Mouse (Mus musculus): ENCODE data around the gene Cblb. TPM values are rescaled to one million over a fixed set of nuclear protein-coding genes. Genes with fewer than 3 reads are reported as not detected.

The Cblb gene
- polyA plus RNA-seq, 1 experiment, result 22.8 TPM

GRCm38 (mm10) chr16:52094735-52095459 lies 63.9 kb downstream of the Cblb start:
- Histone ChIP-seq H3K27ac (ENCODE audit: control insufficient read depth, insufficient read depth, low read length) (no peak overlapping the region; the same call in 1 of the 2 replicates), H3K4me3 (ENCODE audit: control insufficient read depth, insufficient read depth, low read length) (no peak overlapping the region), H3K27me3 (ENCODE audit: control insufficient read depth, insufficient read depth, low read length) (no peaks in the 10 kb centered on the region), H3K4me1 (replicated peaks; ENCODE audit: control insufficient read depth, insufficient read depth, low read length) (peaks cover 11% of the 10 kb centered on the region), H3K36me3 (ENCODE audit: control insufficient read depth, insufficient read depth, low read length) (no peaks in the 10 kb centered on the region)
- DNase-seq, result no peak
- 83% methylated on average over 10 of the region's 10 CpGs for WGBS
- TF ChIP-seq CTCF (IDR thresholded peaks at IDR 0.05; ENCODE audit: borderline replicate concordance, control insufficient read depth, extremely low read depth, insufficient read depth, low read length, poor library complexity) (no peak), POLR2A (IDR thresholded peaks at IDR 0.05; ENCODE audit: control insufficient read depth, extremely low read depth, insufficient read depth, low read length, poor library complexity) (no peak)

GRCm38 (mm10) chr16:52095643-52096042 lies 64.6 kb downstream of the Cblb start:
- no peak overlapping the region for H3K4me3 ChIP-seq (ENCODE audit: control insufficient read depth, insufficient read depth, low read length)
- TF ChIP-seq POLR2A (IDR thresholded peaks at IDR 0.05; ENCODE audit: control insufficient read depth, extremely low read depth, insufficient read depth, low read length, poor library complexity) (no peak), CTCF (IDR thresholded peaks at IDR 0.05; ENCODE audit: borderline replicate concordance, control insufficient read depth, extremely low read depth, insufficient read depth, low read length, poor library complexity) (no peak)
- H3K4me1 ChIP-seq (replicated peaks; ENCODE audit: control insufficient read depth, insufficient read depth, low read length), result peaks cover 11% of the 10 kb centered on the region
- WGBS, result 52% methylated on average over 3 of the region's 3 CpGs
- no peak overlapping the region for H3K27ac ChIP-seq (ENCODE audit: control insufficient read depth, insufficient read depth, low read length)
- no peak for DNase-seq
- no peaks in the 10 kb centered on the region for H3K27me3 ChIP-seq (ENCODE audit: control insufficient read depth, insufficient read depth, low read length)
- no peaks in the 10 kb centered on the region for H3K36me3 ChIP-seq (ENCODE audit: control insufficient read depth, insufficient read depth, low read length)

- TF ChIP-seq POLR2A (IDR thresholded peaks at IDR 0.05; ENCODE audit: control insufficient read depth, extremely low read depth, insufficient read depth, low read length, poor library complexity), result no peak
- Histone ChIP-seq H3K27me3 (ENCODE audit: control insufficient read depth, insufficient read depth, low read length) (no peaks in the 10 kb centered on the region), H3K27ac (ENCODE audit: control insufficient read depth, insufficient read depth, low read length) (no peak overlapping the region), H3K4me3 (ENCODE audit: control insufficient read depth, insufficient read depth, low read length) (no peak overlapping the region), H3K36me3 (ENCODE audit: control insufficient read depth, insufficient read depth, low read length) (no peaks in the 10 kb centered on the region), H3K4me1 (replicated peaks; ENCODE audit: control insufficient read depth, insufficient read depth, low read length) (no peaks in the 10 kb centered on the region)
- DNase-seq, result no peak
- WGBS, result 95% methylated on average over 6 of the region's 6 CpGs
Observed at GRCm38 (mm10) chr16:52100466-52100865, 69.4 kb downstream of the Cblb start.

GRCm38 (mm10) chr16:52104608-52105007 lies 73.6 kb downstream of the Cblb start:
- Histone ChIP-seq H3K27me3 (ENCODE audit: control insufficient read depth, insufficient read depth, low read length) (no peaks in the 10 kb centered on the region), H3K36me3 (ENCODE audit: control insufficient read depth, insufficient read depth, low read length) (no peaks in the 10 kb centered on the region), H3K27ac (ENCODE audit: control insufficient read depth, insufficient read depth, low read length) (no peak overlapping the region), H3K4me1 (replicated peaks; ENCODE audit: control insufficient read depth, insufficient read depth, low read length) (no peaks in the 10 kb centered on the region), H3K4me3 (ENCODE audit: control insufficient read depth, insufficient read depth, low read length) (no peak overlapping the region)
- no peak for TF ChIP-seq CTCF (IDR thresholded peaks at IDR 0.05; ENCODE audit: borderline replicate concordance, control insufficient read depth, extremely low read depth, insufficient read depth, low read length, poor library complexity)
- TF ChIP-seq POLR2A (IDR thresholded peaks at IDR 0.05; ENCODE audit: control insufficient read depth, extremely low read depth, insufficient read depth, low read length, poor library complexity), result no peak
- DNase-seq, result no peak
- over 99% methylated on average over 9 of the region's 9 CpGs for WGBS

GRCm38 (mm10) chr16:52107836-52108235 lies 76.8 kb downstream of the Cblb start:
- Histone ChIP-seq H3K4me1 (replicated peaks; ENCODE audit: control insufficient read depth, insufficient read depth, low read length) (no peaks in the 10 kb centered on the region), H3K4me3 (ENCODE audit: control insufficient read depth, insufficient read depth, low read length) (no peak overlapping the region), H3K36me3 (ENCODE audit: control insufficient read depth, insufficient read depth, low read length) (no peaks in the 10 kb centered on the region), H3K27ac (ENCODE audit: control insufficient read depth, insufficient read depth, low read length) (no peak overlapping the region), H3K27me3 (ENCODE audit: control insufficient read depth, insufficient read depth, low read length) (no peaks in the 10 kb centered on the region)
- 91% methylated on average over 5 of the region's 5 CpGs for WGBS
- DNase-seq, result no peak
- no peak for TF ChIP-seq POLR2A (IDR thresholded peaks at IDR 0.05; ENCODE audit: control insufficient read depth, extremely low read depth, insufficient read depth, low read length, poor library complexity)
- TF ChIP-seq CTCF (IDR thresholded peaks at IDR 0.05; ENCODE audit: borderline replicate concordance, control insufficient read depth, extremely low read depth, insufficient read depth, low read length, poor library complexity), result no peak

GRCm38 (mm10) chr16:52114473-52114872 lies 83.4 kb downstream of the Cblb start:
- no peak for DNase-seq
- Histone ChIP-seq H3K36me3 (ENCODE audit: control insufficient read depth, insufficient read depth, low read length) (no peaks in the 10 kb centered on the region), H3K4me3 (ENCODE audit: control insufficient read depth, insufficient read depth, low read length) (no peak overlapping the region), H3K27ac (ENCODE audit: control insufficient read depth, insufficient read depth, low read length) (no peak overlapping the region), H3K27me3 (ENCODE audit: control insufficient read depth, insufficient read depth, low read length) (no peaks in the 10 kb centered on the region), H3K4me1 (replicated peaks; ENCODE audit: control insufficient read depth, insufficient read depth, low read length) (no peaks in the 10 kb centered on the region)
- no peak for TF ChIP-seq CTCF (IDR thresholded peaks at IDR 0.05; ENCODE audit: borderline replicate concordance, control insufficient read depth, extremely low read depth, insufficient read depth, low read length, poor library complexity)
- TF ChIP-seq POLR2A (IDR thresholded peaks at IDR 0.05; ENCODE audit: control insufficient read depth, extremely low read depth, insufficient read depth, low read length, poor library complexity), result no peak
- WGBS, result 96% methylated on average over 4 of the region's 4 CpGs

- TF ChIP-seq POLR2A (IDR thresholded peaks at IDR 0.05; ENCODE audit: control insufficient read depth, extremely low read depth, insufficient read depth, low read length, poor library complexity) (no peak), CTCF (IDR thresholded peaks at IDR 0.05; ENCODE audit: borderline replicate concordance, control insufficient read depth, extremely low read depth, insufficient read depth, low read length, poor library complexity) (no peak)
- WGBS, result 98% methylated on average over 4 of the region's 4 CpGs
Observed at GRCm38 (mm10) chr16:52119003-52119402, 88.0 kb downstream of the Cblb start.

More at GRCm38 (mm10) chr16:52119003-52119402, 88.0 kb downstream of the Cblb start:
- H3K27me3 ChIP-seq (ENCODE audit: control insufficient read depth, insufficient read depth, low read length), result no peaks in the 10 kb centered on the region
- no peaks in the 10 kb centered on the region for H3K36me3 ChIP-seq (ENCODE audit: control insufficient read depth, insufficient read depth, low read length)
- no peak overlapping the region for H3K27ac ChIP-seq (ENCODE audit: control insufficient read depth, insufficient read depth, low read length)
- H3K4me1 ChIP-seq (replicated peaks; ENCODE audit: control insufficient read depth, insufficient read depth, low read length), result no peaks in the 10 kb centered on the region
- H3K4me3 ChIP-seq (ENCODE audit: control insufficient read depth, insufficient read depth, low read length), result no peak overlapping the region
- no peak for DNase-seq

Measured in thymus, adult 2 months (tissue).